Mouse (Mus musculus) kidney, adult 2 months (tissue): ENCODE measurements at regions not wholly inside any gene's neighbourhood (a gene's known extent, or its start where the extent isn't known, plus 50 kb on each side); places are given as distances from the start of the nearest gene placed in this dataset.

Experiments used
- DNase-seq: peaks from one replicate; pipeline ENCODE4 v3.0.0; 2021
- H3K27ac ChIP-seq: fragments of 200-500 bp; 2 replicates; pipeline ENCODE4 v1.5.1; 2012; ENCODE audit warnings: low read depth, low read length, control low read depth, inconsistent platforms; ENCODE audit not compliant: insufficient read depth
- H3K27me3 ChIP-seq: fragments of 200-500 bp; replicated peaks from 2 replicates; pipeline ENCODE4 v1.6.1; 2012; ENCODE audit warnings: mild to moderate bottlenecking, moderate library complexity, low read length, inconsistent platforms; ENCODE audit not compliant: control insufficient read depth, insufficient read depth
- H3K36me3 ChIP-seq: fragments of 200-500 bp; 2 replicates; pipeline ENCODE4 v1.6.1; 2012; ENCODE audit warnings: mild to moderate bottlenecking, moderate library complexity, low read length, inconsistent platforms; ENCODE audit not compliant: control insufficient read depth, insufficient read depth
- H3K4me1 ChIP-seq: fragments of 200-500 bp; 2 replicates; pipeline ENCODE4 v1.6.1; 2011; ENCODE audit warnings: low read length; ENCODE audit not compliant: control insufficient read depth, insufficient read depth
- H3K4me3 ChIP-seq: fragments of 200-500 bp; 2 replicates; pipeline ENCODE4 v1.5.1; 2011; ENCODE audit warnings: mild to moderate bottlenecking, low read depth, low read length, control low read depth; ENCODE audit not compliant: insufficient read depth
- CTCF ChIP-seq: fragments of 200-500 bp; conservative IDR thresholded peaks from 2 replicates; pipeline ENCODE4 v1.5.1; 2011; ENCODE audit warnings: low read depth, mild to moderate bottlenecking, control low read depth, low read length, moderate library complexity, mixed read lengths; ENCODE audit not compliant: insufficient read depth, insufficient read length
- POLR2A ChIP-seq: fragments of 200-500 bp; IDR thresholded peaks from one replicate; pipeline ENCODE4 v1.6.1; 2011; ENCODE audit warnings: low read depth, low read length, control low read depth
- WGBS: fragments of 180-500 bp; shearing (Covaris S2); methylation state at CpG from one replicate; pipeline ENCODE4 v1.1.7; 2018; 5-methylcytosine and 5-hydroxymethylcytosine counted together

DNA sequence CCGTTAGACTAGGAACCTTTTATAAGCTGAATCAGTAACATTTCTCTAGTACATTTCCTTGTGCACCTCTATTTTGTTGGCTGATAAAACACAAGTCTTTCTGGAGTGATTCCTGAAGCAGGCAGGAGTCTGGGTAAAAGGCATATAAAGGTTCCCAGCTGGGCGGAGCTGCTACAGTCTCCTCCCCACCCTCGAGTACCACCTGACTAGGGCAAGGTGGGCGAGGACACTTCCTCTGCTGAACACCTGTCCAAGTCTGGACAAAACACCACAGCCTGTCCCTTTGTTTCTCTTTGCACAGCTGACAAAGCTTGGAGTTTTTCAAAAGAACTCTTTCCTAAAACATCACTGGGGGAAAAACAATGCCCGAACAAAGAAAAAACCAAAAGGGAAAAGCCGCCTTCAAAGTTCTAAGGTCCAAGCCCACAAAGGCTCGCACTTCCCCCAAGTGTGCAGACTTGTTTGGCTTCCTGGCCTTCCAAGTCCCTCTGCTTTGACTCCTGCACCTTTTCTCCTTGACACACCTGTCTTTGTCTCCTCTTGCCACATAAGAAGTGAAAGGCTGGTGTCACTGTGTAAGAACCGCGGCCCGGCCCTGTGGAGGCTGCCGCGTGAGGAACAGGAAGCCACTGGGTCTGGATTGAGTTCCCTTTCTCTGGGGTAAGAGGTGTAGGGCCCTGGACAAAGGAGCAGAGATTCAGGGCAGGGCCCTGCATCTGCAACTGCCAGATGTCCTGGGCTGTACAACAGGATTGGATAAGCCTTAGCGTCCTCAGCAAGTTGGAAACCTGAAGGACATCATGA, 263.1 kb upstream of the Foxq1 start:
- WGBS: 83% methylated on average over 13 of the region's 13 CpGs
- Histone ChIP-seq H3K4me3 (no peak overlapping the region), H3K36me3 (no peaks in the 10 kb centered on the region), H3K27me3 (no peaks in the 10 kb centered on the region), H3K27ac (no peak overlapping the region), H3K4me1 (no peaks in the 10 kb centered on the region)
- DNase-seq: no peak
- TF ChIP-seq CTCF: no peak
- no peak for TF ChIP-seq POLR2A

DNA sequence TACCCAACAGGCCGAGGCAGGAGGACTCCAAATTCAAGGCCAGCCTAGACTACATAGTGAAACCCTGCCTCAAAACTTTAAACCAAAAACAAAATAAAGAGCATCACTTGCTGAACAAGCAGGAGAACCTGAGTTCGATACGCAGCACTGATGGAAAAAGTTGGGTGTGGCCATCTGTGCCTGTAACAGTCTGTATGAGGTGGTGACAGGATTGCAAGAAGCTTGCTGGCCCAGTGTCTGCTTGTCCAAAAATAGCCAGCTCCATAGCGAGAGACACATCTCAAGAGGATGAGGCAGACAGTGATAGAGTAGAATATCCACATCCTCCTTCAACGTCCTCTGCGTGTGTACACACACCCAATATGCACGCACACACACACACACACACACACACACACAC, 261.9 kb upstream of the Foxq1 start:
- no peaks in the 10 kb centered on the region for H3K4me1 ChIP-seq
- no peak overlapping the region for H3K27ac ChIP-seq
- TF ChIP-seq POLR2A: no peak
- no peak for TF ChIP-seq CTCF
- no peaks in the 10 kb centered on the region for H3K27me3 ChIP-seq
- 90% methylated on average over 7 of the region's 7 CpGs for WGBS
- no peak for DNase-seq
- no peak overlapping the region for H3K4me3 ChIP-seq
- no peaks in the 10 kb centered on the region for H3K36me3 ChIP-seq

DNA sequence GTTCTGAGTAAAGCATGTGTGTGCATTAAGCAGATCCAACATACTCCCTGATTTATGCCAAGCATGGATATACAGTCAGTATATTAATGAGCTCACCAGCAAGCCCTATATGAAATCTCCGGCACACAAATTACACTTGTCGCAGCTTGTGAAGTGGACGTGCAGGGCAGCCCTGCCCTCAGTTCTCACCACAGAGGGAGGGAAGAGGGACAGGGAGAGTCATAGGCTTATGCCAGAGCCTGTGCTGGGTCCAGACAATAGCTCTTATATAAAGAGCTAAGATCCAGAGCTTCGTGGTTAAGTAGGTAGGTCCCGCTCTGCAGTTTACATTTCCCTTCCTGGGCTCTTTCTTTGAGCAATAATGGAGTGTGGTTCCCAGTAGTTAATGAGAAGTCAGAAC, 252.7 kb upstream of the Foxq1 start:
- 60% methylated on average over 5 of the region's 5 CpGs for WGBS
- no peaks in the 10 kb centered on the region for H3K27me3 ChIP-seq
- no peaks in the 10 kb centered on the region for H3K4me1 ChIP-seq
- no peak overlapping the region for H3K4me3 ChIP-seq
- H3K27ac ChIP-seq: no peak overlapping the region
- no peaks in the 10 kb centered on the region for H3K36me3 ChIP-seq
- no peak for DNase-seq
- TF ChIP-seq POLR2A (no peak), CTCF (no peak)

DNA sequence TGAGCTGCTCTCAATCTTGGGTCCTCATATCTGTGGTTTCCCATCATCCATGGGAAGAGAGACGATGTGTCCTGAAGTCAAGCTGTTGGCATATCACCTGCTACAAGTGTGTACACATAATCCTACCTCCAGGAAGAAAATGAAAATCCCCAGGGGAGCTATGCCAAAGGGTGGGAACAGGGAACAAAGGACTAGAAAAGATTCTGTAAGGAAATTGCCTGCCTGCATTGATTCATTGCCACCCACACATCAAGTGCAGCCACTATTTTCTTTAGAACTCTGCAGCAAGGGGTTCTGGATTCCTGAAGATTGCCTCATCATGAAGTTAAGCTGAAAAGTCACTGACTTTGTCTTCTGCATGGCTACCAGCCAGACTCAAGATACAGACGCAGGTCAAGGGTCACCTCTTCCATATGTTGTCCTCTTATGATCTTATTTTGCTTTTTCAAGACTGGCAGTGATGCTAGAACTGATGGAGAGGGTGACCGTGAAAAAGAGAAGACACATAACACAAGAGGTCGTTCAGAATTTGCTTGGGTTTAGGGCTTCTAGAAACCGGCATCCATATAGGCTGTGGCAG, 251.6 kb upstream of the Foxq1 start:
- DNase-seq: no peak
- TF ChIP-seq CTCF (no peak), POLR2A (no peak)
- Histone ChIP-seq H3K4me3 (no peak overlapping the region), H3K36me3 (no peaks in the 10 kb centered on the region), H3K4me1 (no peaks in the 10 kb centered on the region), H3K27me3 (no peaks in the 10 kb centered on the region), H3K27ac (no peak overlapping the region)
- 83% methylated on average over 5 of the region's 5 CpGs for WGBS

DNA sequence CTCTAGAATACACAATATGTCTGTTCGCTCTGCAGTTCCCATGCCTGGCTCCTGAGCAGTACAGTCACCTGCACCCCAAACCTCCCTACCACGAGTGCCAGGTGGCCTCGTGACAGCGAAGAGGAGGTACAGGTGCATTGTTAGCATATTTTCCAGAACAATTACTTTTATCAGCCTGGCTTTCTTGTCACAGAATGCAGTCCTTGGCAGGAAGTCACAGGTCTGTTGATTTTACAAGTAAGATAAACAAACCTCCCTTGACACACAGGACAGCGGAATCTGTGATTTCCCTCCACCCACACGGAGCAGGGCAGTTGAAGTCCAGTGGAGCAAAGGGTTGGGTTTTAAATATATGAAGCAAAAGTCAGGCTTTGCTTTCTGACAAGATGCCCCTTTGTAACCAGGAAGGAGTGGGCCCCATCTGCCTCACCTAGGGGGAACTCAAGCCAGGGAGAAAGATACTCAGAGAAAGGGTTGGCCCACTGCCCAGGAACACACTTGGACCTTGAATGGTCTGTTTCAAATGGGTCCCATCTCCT, 246.8 kb upstream of the Foxq1 start:
- no peak overlapping the region for H3K4me3 ChIP-seq
- H3K27me3 ChIP-seq: no peaks in the 10 kb centered on the region
- no peak for DNase-seq
- WGBS: 44% methylated on average over 6 of the region's 6 CpGs
- no peak overlapping the region for H3K27ac ChIP-seq
- no peaks in the 10 kb centered on the region for H3K36me3 ChIP-seq
- H3K4me1 ChIP-seq: no peaks in the 10 kb centered on the region
- TF ChIP-seq POLR2A: no peak
- no peak for TF ChIP-seq CTCF

DNA sequence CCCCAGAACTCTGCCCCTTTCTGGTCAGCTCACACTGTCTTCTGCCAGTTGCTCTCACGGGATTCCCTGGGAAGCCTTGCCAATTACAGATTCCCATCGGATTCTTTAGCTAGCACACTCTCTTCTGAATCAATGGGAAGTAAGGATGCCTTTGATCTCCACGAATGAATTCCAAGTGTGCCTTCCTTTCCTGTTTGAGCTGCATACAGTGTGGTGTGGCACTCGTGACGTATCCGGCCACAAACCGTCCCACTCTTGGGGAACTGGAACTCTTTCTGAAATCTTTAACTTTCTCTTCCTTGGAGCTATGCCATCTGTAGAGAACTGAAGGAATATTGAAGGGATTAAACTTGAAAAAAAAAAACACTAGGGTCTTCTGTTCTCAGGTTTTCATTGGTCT, 243.2 kb upstream of the Foxq1 start:
- TF ChIP-seq CTCF (no peak), POLR2A (no peak)
- Histone ChIP-seq H3K27me3 (no peaks in the 10 kb centered on the region), H3K27ac (no peak overlapping the region), H3K4me3 (no peak overlapping the region), H3K4me1 (no peaks in the 10 kb centered on the region), H3K36me3 (no peaks in the 10 kb centered on the region)
- no peak for DNase-seq
- 48% methylated on average over 7 of the region's 7 CpGs for WGBS

DNA sequence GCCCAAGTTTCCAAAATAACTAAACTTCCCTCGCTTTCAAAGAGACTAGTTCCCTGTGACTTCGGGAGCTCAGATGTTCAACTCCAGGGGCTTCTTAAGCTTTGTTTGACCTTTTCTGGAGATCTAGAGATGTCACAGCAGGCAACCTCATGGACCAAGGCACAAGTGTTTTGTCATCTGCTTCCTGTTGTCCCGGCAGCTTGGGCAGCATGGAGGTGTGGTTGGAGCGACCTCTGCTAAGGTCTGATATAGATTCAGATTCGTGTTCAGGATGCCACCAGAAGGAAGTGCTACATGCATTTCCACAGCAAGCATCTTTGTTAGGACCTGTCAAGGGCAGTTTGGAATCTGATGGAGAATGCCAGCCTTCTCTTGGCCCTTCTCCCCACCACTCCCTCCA, 242.1 kb upstream of the Foxq1 start:
- Histone ChIP-seq H3K4me1 (no peaks in the 10 kb centered on the region), H3K27ac (no peak overlapping the region), H3K4me3 (no peak overlapping the region), H3K36me3 (no peaks in the 10 kb centered on the region), H3K27me3 (no peaks in the 10 kb centered on the region)
- WGBS: 57% methylated on average over 5 of the region's 5 CpGs
- TF ChIP-seq CTCF (no peak), POLR2A (no peak)
- DNase-seq: no peak
